Mouse (Mus musculus) adrenal gland, adult (tissue): Measurements from ENCODE around the gene Ndufb5.
"Not testable (repeated sequence)": the region's sequence is repeated elsewhere in the genome, so short reads cannot be mapped to it uniquely, and the experiment has no call there.

Experiments used
- DNase-seq, 2 experiments: peaks; one replicate each; pipeline ENCODE4 v3.0.0; 2022 to 2023; ENCODE audit warnings: low spot score in 1 of 2; ENCODE audit not compliant: inconsistent age in 2 of 2

Gene Ndufb5

DNA sequence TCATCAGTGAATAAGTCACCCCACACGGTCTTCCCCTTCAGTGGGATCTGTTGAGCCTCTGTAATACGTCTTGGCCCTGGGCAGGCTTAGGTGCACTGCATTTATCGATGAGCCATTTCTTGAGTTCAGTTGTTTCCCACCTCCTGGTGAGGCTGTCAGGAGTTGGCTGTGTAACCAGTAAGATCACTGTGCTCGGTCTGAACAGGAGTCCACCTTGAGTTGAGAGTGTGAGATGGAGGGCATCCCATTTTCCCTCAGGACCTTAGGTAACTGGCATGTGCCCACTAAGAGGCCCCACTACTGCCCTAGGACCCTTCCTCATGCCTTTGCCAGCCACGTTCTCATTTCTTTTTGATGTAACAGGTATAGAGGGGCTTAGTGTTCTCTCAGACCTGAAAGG is 10.8 kb upstream of the Ndufb5 start:
- no peak for DNase-seq

DNA sequence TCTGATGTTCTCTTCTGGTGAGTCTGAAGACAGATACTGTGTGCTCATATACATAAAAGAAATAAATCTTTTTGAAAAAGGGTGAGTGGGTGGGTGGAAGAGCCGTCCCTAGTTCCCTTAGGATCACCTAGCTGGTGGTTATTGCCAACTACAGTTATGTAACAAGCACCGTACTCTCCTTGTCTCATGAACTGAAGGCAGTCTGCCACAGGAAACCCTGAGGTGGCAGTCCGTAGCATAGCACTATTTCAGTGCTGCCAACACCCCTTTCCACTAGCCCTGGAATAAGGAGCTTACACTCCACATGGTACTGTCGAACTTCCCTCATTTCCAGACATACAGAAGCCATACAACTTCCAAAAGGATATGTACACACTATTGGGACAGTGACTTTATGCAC is 8.9 kb upstream of the Ndufb5 start:
- DNase-seq: no peak

DNA sequence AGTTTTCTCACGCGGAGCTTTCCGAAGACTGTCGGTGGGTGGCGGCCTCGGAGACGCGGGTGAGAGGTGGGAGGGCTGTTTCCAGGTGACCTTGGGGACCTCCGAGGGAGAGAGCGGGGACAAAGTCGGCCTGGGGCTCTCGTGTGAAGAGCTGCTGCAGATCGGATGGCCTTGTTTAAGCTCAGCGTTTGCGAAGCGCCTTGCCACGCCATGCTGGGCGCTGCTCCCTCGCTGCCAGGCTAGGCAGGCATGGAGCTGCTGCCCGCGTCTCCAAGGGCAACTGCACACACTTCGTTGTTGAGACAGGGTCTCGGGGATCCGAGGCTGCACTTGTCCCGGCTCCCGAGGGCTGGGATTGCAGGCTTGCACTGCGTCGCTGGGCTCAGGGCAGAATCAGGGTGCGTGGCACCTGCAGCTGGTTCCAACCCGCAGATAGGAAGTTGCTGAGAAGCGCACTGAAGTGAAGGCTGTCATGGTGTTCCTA is 424 bp downstream of the Ndufb5 start, which contains the start of gene Mrpl47:
TSS of gene Mrpl47 (minus strand) at position 434 of the 484 bp plus-strand sequence.
- no peak for DNase-seq

DNA sequence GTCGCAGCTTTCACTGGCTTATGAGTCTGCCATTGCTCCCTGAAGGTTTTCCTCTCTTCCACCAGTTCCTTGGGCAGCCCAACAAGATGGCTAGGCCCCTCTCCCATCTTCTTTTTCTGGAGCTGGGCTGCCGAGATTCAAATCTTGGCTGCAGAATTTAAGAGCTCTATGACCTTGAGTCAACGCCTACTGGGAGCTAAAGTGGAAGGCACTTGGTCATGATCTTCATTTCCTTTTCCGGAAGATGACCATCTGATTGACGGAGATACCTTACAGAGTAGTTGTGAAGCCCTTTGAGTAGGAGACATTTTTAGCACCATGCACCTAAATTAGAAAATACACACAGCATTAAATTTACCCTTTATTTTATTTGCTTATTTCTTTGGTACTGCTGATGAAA is 1.8 kb downstream of the Ndufb5 start:
- DNase-seq: no peak

DNA sequence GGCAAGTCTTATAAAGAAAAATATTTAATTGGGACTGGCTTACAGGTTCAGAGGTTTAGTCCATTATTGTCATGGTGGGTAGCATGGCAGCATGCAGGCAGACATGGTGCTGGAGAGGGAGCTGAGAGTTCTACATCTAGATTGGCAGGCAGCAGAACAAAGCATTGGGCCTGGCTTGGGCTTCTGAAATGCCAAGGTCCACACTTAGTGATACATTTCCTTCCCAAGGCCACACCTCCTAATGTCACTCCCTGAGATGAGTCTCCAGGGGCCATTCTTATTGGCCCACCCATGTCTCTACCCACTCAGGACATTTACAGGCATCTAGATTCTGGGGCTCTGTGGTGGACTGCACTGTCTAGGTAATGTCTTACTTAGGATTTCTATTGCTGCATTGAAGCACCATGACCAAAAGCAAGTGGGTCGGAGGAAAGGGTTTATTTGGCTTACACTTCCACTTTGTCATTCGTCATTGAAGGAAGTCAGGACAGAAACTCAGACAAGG is 5.5 kb downstream of the Ndufb5 start:
- DNase-seq: peak; percentile 50 to 83

DNA sequence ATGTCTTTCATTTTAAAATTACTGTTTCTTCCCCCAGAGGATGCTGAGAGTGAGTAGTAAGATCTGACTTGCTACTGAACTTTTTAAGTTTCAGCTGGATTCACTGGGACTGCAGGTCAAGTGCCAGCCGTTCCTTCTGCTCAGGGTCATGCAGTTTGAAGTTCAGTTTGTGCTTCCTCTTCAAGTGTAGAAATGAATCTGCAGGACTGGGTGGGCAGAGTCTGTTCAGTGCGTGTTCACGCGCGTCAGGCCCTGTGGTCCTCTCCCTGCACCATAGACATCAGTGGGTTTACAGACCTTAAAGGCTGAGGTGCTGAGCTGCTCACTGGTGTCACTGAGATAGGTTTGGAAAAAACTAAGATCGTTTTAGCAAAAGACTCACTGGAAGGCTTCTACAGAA is 8.2 kb downstream of the Ndufb5 start:
- DNase-seq: no peak

DNA sequence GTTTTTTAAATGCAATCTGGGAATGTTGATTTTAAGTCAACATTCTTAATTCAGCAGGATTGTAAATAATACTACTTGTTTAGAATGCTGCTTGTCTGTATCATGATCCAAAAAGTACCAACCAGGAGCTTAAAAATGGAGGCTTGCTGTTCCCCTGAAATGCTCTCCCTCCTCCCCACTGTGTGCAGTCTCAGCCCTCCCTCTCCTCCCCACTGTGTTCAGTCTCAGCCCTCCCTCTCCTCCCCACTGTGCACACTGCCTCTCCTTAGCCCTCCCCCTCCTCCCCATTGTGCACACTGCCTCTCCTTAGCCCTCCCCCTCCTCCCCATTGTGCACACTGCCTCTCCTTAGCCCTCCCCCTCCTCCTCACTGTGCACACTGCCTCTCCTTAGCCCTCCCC is 8.6 kb downstream of the Ndufb5 start:
- DNase-seq: not testable (repeated sequence)

DNA sequence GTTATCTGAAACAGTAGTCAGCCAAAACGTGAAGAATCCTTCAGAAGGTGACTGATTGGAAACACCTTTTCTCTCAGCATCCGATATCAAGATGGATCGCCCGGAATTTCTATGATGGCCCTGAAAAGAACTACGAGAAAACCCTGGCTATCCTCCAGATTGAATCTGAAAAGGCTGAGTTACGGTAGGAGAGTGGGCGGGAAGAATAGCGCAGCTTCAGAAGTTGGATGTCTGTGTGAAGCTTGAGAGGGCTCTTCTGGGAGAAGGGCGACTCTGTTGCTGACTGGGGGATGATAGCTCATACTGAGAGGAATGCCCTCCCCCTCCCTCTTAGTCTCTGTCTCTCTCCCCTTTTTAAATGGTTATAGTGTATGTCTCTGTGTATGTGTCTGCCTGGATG is 11.6 kb downstream of the Ndufb5 start:
- DNase-seq: no peak

DNA sequence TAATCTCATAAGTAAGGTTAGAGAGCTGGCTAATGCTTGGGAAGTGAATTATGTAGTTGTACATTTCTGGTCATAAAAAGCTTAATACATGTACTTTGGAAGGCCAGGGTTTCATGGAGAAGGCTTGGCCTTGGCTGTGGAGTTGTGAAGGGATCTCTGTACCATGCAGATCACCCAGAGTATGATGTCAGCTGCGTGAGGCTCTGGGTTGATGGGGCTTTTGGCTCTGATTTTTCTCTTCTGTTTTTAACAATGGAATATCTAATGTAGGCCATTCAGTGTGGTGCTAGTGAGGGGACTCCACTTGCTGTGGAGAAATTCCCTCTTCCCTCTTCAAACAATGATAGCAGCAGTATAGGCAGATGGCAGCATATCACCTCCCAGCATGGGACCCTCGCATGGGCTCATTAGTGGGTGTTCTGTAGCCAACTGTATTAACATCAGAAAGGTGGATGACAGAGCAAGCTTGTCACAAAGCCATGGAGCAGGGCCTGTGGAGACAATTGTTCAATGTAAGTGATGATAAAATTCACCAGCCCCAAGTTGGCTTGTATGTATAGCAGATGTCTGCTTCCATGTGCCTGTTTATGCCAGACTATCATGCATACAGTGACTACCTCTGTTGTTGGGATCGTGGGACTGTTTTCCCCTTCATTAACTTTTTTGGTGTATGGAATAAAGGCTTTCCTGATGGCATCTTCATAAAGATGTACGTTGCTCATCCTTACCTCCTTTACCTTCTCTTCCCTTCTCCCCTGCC is 13.2 kb downstream of the Ndufb5 start:
- DNase-seq: no peak

DNA sequence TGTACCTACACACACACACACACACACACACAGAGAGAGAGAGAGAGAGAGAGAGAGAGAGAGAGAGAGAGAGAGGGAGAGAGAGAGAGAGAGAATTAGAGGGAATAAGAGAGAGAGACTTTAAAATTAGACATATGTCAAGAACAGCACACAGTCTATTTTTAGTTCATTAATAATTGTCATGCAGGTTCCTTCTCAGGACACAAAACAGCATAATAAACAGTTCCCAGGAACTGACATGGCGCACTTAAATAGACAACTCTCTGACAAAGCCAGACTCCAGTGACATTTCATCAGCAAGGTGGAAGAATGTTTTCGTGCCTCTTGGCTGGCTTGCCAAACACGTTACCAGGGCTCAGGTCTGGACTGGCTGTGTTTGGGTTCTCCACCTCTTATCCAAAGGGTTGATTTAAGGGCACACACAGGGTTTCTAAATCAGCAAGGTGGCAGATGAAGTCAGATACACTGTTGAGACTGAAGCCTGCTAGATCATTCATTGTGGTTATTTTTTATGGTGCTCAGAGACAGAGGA is 17.7 kb downstream of the Ndufb5 start:
- no peak for DNase-seq

DNA sequence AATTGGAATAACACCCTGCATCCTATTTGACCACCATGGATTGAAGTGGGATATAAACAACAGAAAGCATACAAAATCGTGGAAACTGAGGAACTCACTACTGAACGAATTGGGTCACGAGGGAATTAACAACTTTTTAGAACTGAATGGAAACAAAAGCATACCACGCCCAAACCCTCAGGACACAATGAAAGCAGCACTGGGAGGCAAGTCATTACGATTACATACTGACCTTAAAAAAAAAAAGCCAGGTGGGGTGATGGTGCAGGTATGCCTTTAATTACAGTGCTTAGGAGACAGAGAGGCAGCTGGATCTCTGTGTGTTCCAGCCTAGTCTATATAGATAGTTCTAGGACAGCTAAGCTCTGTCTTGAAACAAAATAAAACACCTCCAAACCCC is 22.4 kb downstream of the Ndufb5 start:
- no peak for DNase-seq

DNA sequence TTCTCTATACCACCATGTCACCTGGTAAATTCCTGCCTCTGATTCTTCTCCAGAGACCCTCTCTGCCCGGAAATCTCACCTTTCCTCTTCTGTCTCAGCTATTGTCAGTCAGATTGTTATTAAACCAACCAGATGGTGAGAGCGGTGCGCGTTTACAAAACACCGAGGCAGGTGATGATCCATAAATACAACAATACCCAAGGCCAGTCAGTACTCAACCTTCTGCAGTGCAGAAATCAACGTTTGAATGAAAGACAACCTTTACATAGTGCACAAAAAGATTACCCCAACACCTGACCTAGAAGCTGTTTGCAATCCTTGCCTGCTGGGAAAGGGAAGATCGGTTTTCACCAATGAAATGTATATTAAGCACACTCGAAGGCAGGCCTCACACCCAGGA is 26.2 kb downstream of the Ndufb5 start:
- no peak for DNase-seq

DNA sequence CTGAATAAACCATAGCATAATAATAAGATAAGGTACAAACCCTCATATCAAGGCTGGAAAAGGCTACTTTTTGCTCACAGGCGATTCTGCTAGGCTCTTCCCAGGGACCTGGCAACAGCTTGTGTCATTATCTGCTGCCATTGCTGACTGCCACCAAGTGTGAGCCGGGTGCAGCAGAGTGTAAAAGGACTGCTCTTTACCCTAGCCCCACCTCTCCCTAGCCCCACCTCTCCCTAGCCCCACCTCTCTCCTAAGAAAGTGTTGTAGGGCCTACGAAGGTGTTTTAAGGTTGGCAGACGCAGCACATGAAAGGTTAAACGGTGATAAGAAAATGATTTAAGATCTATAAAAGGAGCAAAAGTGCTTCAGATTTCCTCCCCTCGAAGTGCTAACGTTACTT is 27.1 kb downstream of the Ndufb5 start:
- DNase-seq: no peak

DNA sequence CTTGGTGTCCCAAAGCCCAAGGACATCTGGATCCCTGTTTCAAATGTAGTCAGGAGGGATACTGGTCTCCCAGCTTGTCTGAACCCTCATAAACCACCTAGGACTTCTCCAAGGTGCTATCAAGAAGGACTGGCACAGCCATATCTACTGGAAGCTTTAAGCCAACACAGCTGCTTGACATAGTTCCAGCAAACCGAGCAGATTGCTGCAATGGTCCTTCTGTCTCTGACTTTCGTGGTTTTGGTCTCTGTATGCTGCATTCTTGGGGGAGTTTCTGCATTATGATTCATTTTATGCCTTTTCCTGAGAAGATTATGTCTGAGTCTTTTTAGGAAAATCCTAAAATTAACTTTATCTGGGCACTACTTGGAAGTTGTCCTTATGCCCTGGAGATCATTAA is 34.0 kb downstream of the Ndufb5 start:
- peak in 1 of 2 experiments; percentile 13 for DNase-seq
